Mouse (Mus musculus): Measurements from ENCODE around the gene Gm20855. TPM values are rescaled to one million over a fixed set of nuclear protein-coding genes. Genes with fewer than 3 reads are reported as not detected.
"Not testable (repeated sequence)": the region's sequence is repeated elsewhere in the genome, so short reads cannot be mapped to it uniquely, and the experiment has no call there.

The Gm20855 gene
- not detected in 2 replicates for polyA plus RNA-seq (2016; fragmentation: Nextera tagmentation; extraction: Ambion mirVana)

GRCm38 (mm10) chrY:35131733-35132132 lies at the start of gene Gm20855:
TSS of gene Gm20855 (minus strand) at chrY:35131833.
- not testable (repeated sequence) for H3K9me3 ChIP-seq (replicated peaks)

More at GRCm38 (mm10) chrY:35131733-35132132, at the start of gene Gm20855:
- not testable (repeated sequence) for H3K4me3 ChIP-seq; H3K27me3 ChIP-seq (ENCODE audit: low read depth, poor library complexity, severe bottlenecking); H3K4me1 ChIP-seq; H3K36me3 ChIP-seq; DNase-seq (ENCODE audit: low spot score); H3K27ac ChIP-seq (replicated peaks)
- WGBS = no CpG with 5 or more reads among the region's 6 CpGs
